Mouse (Mus musculus): Measurements from ENCODE around the gene Rpl35. TPM values are rescaled to one million over a fixed set of nuclear protein-coding genes. Genes with fewer than 3 reads are reported as not detected.
"Not testable (repeated sequence)": the region's sequence is repeated elsewhere in the genome, so short reads cannot be mapped to it uniquely, and the experiment has no call there.

The Rpl35 gene
- polyA plus RNA-seq (2015; fragmentation: Nextera tagmentation; extraction: Ambion mirVana) = 387 and 487 TPM in 2 replicates

DNA sequence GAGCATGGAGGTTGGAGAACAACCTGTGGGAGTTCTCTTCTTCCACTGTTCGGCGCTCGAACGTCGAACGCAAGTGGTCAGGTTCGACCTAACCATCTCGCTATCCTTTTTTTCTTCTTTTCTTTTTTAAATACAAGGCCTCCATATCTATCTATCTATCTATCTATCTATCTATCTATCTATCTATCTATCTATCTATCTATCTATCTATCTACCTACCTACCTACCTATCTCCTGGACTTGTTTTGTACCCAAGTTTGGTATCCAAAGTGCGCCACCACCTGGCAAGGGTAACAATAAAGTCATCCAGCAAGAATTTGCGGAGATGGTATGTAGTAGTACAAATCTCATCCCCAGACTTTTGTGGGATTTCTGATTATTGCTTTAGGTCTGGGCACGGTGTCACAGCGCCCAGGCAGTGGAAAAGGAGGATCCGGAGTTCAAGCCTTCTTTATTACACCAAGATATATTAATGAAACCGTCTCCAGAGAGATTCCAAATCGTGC, at the start of gene Rpl35:
Rpl35 (minus strand) TSS at position 51 of the 506 bp plus-strand sequence.
- peak within 1 kb of the TSS; percentile 83 for H3K27ac ChIP-seq (replicated peaks)
- 10% methylated on average over 15 of the region's 15 CpGs for whole genome bisulfite sequencing (ENCODE audit: insufficient replicate concordance)
- no peak for ATAC-seq (ENCODE audit: insufficient read depth)
- H3K4me2 ChIP-seq = peak within 1 kb of the TSS; percentile 94
- peak within 1 kb of the TSS; percentile 89 for H3K4me3 ChIP-seq (replicated peaks)
- no peaks in the 10 kb centered on the region for H3K9me3 ChIP-seq (replicated peaks)
- peaks cover 36% of the 10 kb centered on the region for H3K36me3 ChIP-seq (replicated peaks)
- H3K4me1 ChIP-seq (replicated peaks) = peaks cover 77% of the 10 kb centered on the region
- peak within 1 kb of the TSS; percentile 71 for H3K9ac ChIP-seq
- no peaks in the 10 kb centered on the region for H3K27me3 ChIP-seq

- Histone ChIP-seq H3K9ac (no peak overlapping the region), H3K36me3 (replicated peaks) (peaks cover 65% of the 10 kb centered on the region), H3K4me3 (replicated peaks) (no peak overlapping the region), H3K9me3 (replicated peaks) (no peaks in the 10 kb centered on the region), H3K4me1 (replicated peaks) (no peaks in the 10 kb centered on the region), H3K4me2 (no peak overlapping the region), H3K27me3 (no peaks in the 10 kb centered on the region), H3K27ac (replicated peaks) (no peak overlapping the region)
- ATAC-seq (ENCODE audit: insufficient read depth) = no peak
- 87% methylated on average over 1 of the region's 1 CpGs for WGBS (ENCODE audit: insufficient replicate concordance)
Observed at GRCm38 (mm10) chr2:39048515-39048914, 43.1 kb upstream of the Rpl35 start.

DNA sequence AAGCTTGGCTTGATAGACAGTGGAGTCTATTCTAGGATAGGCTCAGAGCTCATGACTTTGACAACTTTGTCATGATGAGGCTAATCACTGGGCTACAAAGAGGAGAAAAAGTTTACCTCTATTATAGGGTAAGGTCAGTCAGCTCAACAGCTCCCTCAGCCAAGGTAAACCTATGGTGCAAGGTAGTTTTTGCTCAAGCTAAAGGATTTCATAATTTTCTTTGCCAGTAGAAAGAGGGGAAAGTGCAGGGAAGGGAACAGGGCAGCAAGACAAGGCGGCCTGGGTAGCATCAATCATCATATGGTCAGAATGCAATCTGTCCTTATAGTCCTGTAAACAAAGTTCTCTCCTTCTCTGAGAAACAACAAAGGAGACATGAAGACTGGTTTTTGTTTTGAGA, 34.8 kb upstream of the Rpl35 start:
- Histone ChIP-seq H3K4me2 (no peak overlapping the region), H3K27me3 (no peaks in the 10 kb centered on the region), H3K36me3 (replicated peaks) (peaks cover 69% of the 10 kb centered on the region), H3K27ac (replicated peaks) (no peak overlapping the region), H3K9ac (no peak overlapping the region), H3K4me3 (replicated peaks) (no peak overlapping the region), H3K4me1 (replicated peaks) (no peaks in the 10 kb centered on the region), H3K9me3 (replicated peaks) (no peaks in the 10 kb centered on the region)
- WGBS (ENCODE audit: insufficient replicate concordance) = 82% methylated on average over 1 of the region's 1 CpGs
- ATAC-seq (ENCODE audit: insufficient read depth) = no peak

DNA sequence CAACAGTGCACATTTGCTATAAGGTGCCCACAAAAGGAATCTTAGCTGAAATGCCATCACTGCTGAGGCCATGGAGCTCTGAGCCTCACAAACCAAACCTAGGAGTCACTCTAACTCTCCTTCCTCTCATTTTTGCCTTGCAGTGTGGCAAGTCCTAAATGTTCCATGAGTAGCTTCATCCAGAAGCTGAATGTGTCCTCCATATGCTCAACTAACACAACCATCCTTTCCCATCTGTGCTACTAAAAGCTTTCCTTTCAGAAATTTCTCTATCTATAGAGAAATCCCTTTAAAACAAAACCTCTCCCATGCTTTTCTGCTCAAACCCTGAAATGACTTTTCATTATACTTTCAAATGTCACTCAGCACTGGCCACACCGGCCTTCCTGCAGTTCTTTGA, 26.2 kb upstream of the Rpl35 start:
- H3K4me1 ChIP-seq (replicated peaks) = no peaks in the 10 kb centered on the region
- WGBS (ENCODE audit: insufficient replicate concordance) = 76% methylated on average over 1 of the region's 1 CpGs
- H3K4me2 ChIP-seq = no peak overlapping the region
- H3K27me3 ChIP-seq = no peaks in the 10 kb centered on the region
- H3K36me3 ChIP-seq (replicated peaks) = peaks cover 86% of the 10 kb centered on the region
- H3K9ac ChIP-seq = no peak overlapping the region
- H3K9me3 ChIP-seq (replicated peaks) = no peaks in the 10 kb centered on the region
- no peak for ATAC-seq (ENCODE audit: insufficient read depth)
- no peak overlapping the region for H3K27ac ChIP-seq (replicated peaks)
- H3K4me3 ChIP-seq (replicated peaks) = no peak overlapping the region

GRCm38 (mm10) chr2:39020004-39020403, 14.6 kb upstream of the Rpl35 start:
- ATAC-seq (ENCODE audit: insufficient read depth) = no peak
- H3K27me3 ChIP-seq = no peaks in the 10 kb centered on the region
- H3K4me1 ChIP-seq (replicated peaks) = no peaks in the 10 kb centered on the region
- no peaks in the 10 kb centered on the region for H3K9me3 ChIP-seq (replicated peaks)
- no peak overlapping the region for H3K4me2 ChIP-seq
- no peak overlapping the region for H3K27ac ChIP-seq (replicated peaks)
- WGBS (ENCODE audit: insufficient replicate concordance) = 78% methylated on average over 1 of the region's 1 CpGs
- peaks cover 92% of the 10 kb centered on the region for H3K36me3 ChIP-seq (replicated peaks)
- no peak overlapping the region for H3K9ac ChIP-seq
- no peak overlapping the region for H3K4me3 ChIP-seq (replicated peaks)

DNA sequence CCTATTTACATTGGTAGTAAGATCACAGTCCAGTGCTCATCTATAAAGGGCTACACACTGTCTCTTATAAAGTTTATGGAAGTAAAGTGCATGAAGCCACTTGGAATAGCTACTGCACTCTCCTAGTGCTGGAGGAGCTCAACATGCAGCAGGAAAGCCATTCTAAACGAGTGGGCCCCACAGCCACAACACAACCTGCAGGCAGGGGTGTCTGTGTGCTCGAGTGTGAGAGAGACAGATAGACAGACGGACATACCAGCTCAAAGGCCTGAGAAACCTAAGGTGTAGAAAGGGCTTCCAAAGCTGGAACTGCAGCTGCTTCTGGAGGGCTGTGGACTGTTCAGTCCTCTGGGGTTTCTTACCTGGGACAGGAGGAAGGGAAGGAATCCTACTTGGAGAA, 11.2 kb upstream of the Rpl35 start:
- Histone ChIP-seq H3K4me1 (replicated peaks) (peaks cover 14% of the 10 kb centered on the region), H3K27me3 (no peaks in the 10 kb centered on the region), H3K9me3 (replicated peaks) (no peaks in the 10 kb centered on the region), H3K27ac (replicated peaks) (no peak overlapping the region), H3K36me3 (replicated peaks) (peaks cover 94% of the 10 kb centered on the region), H3K9ac (no peak overlapping the region), H3K4me2 (no peak overlapping the region), H3K4me3 (replicated peaks) (no peak overlapping the region)
- no peak for ATAC-seq (ENCODE audit: insufficient read depth)
- WGBS (ENCODE audit: insufficient replicate concordance) = 61% methylated on average over 3 of the region's 3 CpGs

DNA sequence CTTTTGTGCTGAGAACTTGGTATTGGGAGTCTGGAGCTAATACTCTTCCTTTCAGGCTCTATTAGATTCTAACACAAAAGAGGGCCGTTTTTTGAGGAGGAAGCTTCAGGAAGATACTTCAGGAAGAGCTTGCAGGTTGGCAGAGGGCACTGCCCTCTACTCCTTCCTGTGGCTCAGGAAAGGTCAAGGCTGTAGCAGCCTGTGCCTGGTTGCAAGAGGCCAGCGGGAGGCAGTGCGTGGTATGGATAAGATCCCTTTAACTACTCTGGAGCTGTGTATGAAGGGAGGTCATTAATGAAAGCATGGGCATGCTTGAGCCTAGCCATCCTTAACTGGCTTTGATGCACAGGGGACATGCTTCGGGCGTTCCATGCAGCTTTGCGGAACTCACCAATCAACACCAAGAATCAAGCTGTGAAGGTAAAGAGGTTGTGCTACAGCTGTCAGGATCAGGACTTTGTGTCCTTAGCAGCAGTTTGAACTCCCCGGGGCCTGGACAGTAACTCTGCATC, 7.4 kb upstream of the Rpl35 start:
- H3K36me3 ChIP-seq (replicated peaks) = peaks cover 71% of the 10 kb centered on the region
- no peak for ATAC-seq (ENCODE audit: insufficient read depth)

GRCm38 (mm10) chr2:39011971-39012370, 6.5 kb upstream of the Rpl35 start:
- peaks cover 48% of the 10 kb centered on the region for H3K4me1 ChIP-seq (replicated peaks)
- ATAC-seq (ENCODE audit: insufficient read depth) = no peak
- H3K4me3 ChIP-seq (replicated peaks) = no peak overlapping the region
- H3K9ac ChIP-seq = no peak overlapping the region
- WGBS (ENCODE audit: insufficient replicate concordance) = 74% methylated on average over 3 of the region's 3 CpGs
- no peak overlapping the region for H3K4me2 ChIP-seq
- H3K27ac ChIP-seq (replicated peaks) = no peak overlapping the region
- peaks cover 62% of the 10 kb centered on the region for H3K36me3 ChIP-seq (replicated peaks)
- no peaks in the 10 kb centered on the region for H3K27me3 ChIP-seq
- H3K9me3 ChIP-seq (replicated peaks) = no peaks in the 10 kb centered on the region

More for the DNA sequence above, 7.4 kb upstream of the Rpl35 start:
- Histone ChIP-seq H3K4me2 (no peak overlapping the region), H3K27ac (replicated peaks) (no peak overlapping the region), H3K9me3 (replicated peaks) (no peaks in the 10 kb centered on the region), H3K27me3 (no peaks in the 10 kb centered on the region), H3K4me1 (replicated peaks) (peaks cover 41% of the 10 kb centered on the region), H3K4me3 (replicated peaks) (no peak overlapping the region), H3K9ac (no peak overlapping the region)
- 78% methylated on average over 7 of the region's 7 CpGs for WGBS (ENCODE audit: insufficient replicate concordance)

GRCm38 (mm10) chr2:39011264-39011663, 5.8 kb upstream of the Rpl35 start:
- Histone ChIP-seq H3K27ac (replicated peaks) (no peak overlapping the region), H3K9me3 (replicated peaks) (no peaks in the 10 kb centered on the region), H3K36me3 (replicated peaks) (peaks cover 55% of the 10 kb centered on the region), H3K4me3 (replicated peaks) (no peak overlapping the region), H3K27me3 (no peaks in the 10 kb centered on the region), H3K4me1 (replicated peaks) (peaks cover 54% of the 10 kb centered on the region), H3K4me2 (no peak overlapping the region), H3K9ac (no peak overlapping the region)
- no peak for ATAC-seq (ENCODE audit: insufficient read depth)

DNA sequence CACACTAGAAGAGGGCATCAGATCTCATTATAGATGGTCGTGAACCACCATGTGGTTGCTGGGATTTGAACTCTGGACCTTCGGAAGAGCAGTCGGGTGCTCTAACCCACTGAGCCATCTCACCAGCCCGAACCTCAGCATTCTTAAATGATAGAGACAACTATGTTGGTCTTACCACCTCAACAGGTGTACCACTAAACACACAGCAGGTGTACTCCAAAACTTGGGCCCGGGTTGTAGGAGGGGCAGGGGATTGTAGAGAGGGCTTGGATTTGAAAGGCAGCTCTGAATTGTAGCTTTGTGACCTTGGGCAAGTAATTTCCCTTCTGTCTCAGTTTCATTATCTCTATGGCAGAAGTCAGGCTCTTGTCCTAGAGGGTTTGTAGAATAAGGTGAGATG, 4.7 kb upstream of the Rpl35 start:
- not testable (repeated sequence) for ATAC-seq (ENCODE audit: insufficient read depth); H3K9ac ChIP-seq; H3K9me3 ChIP-seq (replicated peaks); H3K4me3 ChIP-seq (replicated peaks); H3K27ac ChIP-seq (replicated peaks); H3K27me3 ChIP-seq; H3K4me2 ChIP-seq
- Histone ChIP-seq H3K4me1 (replicated peaks) (peaks cover 61% of the 10 kb centered on the region), H3K36me3 (replicated peaks) (peaks cover 44% of the 10 kb centered on the region)
- WGBS (ENCODE audit: insufficient replicate concordance) = 80% methylated on average over 5 of the region's 5 CpGs

DNA sequence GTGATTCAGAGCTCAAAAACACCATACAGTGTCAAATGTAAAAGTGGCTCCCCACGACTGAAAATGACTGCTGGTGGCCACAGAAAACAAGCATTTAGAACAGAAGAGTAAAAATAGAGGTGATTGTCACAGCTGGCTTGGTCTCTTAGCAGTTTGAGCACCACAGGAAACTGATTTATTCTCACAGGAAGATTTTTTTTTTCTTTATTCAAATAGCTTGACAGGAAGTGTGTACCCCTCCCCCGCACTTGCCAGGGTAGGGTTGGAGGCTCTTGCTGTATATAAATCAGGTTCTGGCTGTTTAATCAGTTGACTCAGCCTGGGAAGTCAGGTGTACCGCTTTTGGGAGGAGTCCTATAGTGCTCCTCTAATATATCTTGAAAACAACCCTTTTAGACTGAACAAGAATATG, 3.5 kb upstream of the Rpl35 start:
- peaks cover 67% of the 10 kb centered on the region for H3K4me1 ChIP-seq (replicated peaks)

DNA sequence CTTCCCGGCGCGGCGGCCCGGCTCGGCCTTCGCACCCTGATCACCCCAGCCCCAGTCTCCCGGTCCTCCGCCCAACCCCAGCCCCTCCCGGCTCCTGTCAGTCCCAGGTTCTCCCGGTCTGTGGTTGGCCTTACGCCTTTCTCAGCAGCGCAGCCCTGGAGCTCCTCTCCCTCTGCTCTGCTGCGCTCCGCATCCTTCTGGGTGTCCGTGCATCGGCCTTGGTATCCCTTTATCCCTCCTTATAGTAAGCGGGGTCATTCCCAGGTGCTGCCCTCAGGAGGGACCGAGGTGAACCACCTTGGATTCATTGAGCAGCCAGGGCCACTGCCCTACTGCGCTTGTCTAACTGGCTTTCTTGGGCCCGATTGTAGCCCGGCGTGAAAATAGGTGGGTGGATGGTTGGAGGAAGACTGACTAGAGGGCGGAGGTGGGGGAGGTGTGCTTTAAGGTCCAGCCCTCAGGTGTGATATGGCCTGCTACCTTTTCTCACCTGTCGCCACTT, 3.0 kb upstream of the Rpl35 start:
- Histone ChIP-seq H3K4me3 (replicated peaks) (peak overlapping the region; percentile 88), H3K4me2 (peak overlapping the region; percentile 94), H3K9ac (peak overlapping the region; percentile 92), H3K27me3 (no peaks in the 10 kb centered on the region), H3K36me3 (replicated peaks) (peaks cover 34% of the 10 kb centered on the region), H3K27ac (replicated peaks) (peak overlapping the region; percentile 95), H3K9me3 (replicated peaks) (no peaks in the 10 kb centered on the region), H3K4me1 (replicated peaks) (peaks cover 73% of the 10 kb centered on the region)
- peak; percentile 30 for ATAC-seq (ENCODE audit: insufficient read depth)
- WGBS (ENCODE audit: insufficient replicate concordance) = 0% methylated on average over 25 of the region's 25 CpGs

More for the DNA sequence above, 3.5 kb upstream of the Rpl35 start:
- 12% methylated on average over 3 of the region's 3 CpGs for WGBS (ENCODE audit: insufficient replicate concordance)
- Histone ChIP-seq H3K27me3 (no peaks in the 10 kb centered on the region), H3K9me3 (replicated peaks) (no peaks in the 10 kb centered on the region), H3K9ac (peak overlapping the region; percentile 92), H3K4me2 (peak overlapping the region; percentile 94), H3K36me3 (replicated peaks) (peaks cover 34% of the 10 kb centered on the region), H3K4me3 (replicated peaks) (peak overlapping the region; percentile 88), H3K27ac (replicated peaks) (peak overlapping the region; percentile 95)
- no peak for ATAC-seq (ENCODE audit: insufficient read depth)

Data from liver, embryonic 15.5 days (tissue).